Mouse (Mus musculus) adrenal gland, postnatal 10 days (tissue): ENCODE data around the gene Arl16. TPM values are rescaled to one million over a fixed set of nuclear protein-coding genes. Genes with fewer than 3 reads are reported as not detected.

Source experiments
- DNase-seq: peaks from one replicate; pipeline ENCODE4 v3.0.0; 2021; ENCODE audit warnings: mixed read lengths
- total RNA-seq, 2 experiments: library from RNA; stranded (reverse); gene quantifications; 2 replicates each; pipeline ENCODE4 v1.2.3; 2021

Arl16 gene
- total RNA-seq, 2 experiments from 2014 or later = 20.6 to 20.9 TPM

DNA sequence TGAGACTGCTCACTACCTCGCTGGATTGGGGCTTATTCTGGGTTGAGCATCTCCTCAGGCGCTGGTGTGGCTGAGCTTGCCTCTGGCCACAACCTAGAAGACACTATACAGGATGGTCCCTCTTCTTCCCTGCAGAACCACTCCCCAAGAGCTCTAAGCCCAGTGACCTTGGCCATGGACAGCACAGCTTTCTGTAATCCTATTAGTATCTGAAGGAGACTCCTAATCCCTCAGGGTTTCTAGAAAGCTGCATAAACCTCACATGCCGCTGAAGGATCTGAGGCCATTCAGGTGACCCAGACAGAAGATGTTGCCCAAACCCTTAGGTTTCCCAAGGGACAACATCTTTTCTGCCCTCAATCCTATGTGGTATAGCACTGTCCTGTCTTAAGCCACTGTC lies 15.2 kb downstream of the Arl16 start:
- DNase-seq = no peak

DNA sequence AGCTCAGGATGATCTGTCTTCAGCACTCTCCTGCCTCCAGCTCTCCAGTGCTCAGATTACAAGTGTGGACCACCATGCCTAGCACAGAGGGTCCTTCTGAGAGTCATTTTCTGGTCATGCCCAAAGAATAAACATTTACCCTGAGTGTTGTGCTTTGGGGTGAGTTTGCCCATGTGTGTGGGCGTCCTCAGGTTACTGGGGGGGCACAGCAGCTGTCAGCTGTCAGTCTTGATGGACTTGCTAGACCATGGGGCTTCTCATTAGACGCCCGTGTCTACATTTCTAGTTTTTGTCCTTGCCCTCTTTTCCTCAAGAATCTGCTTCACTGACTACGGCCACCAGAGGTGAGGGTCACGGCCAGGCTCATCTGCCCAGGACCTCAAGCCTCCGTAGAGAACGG lies 20.2 kb downstream of the Arl16 start:
- DNase-seq = no peak

DNA sequence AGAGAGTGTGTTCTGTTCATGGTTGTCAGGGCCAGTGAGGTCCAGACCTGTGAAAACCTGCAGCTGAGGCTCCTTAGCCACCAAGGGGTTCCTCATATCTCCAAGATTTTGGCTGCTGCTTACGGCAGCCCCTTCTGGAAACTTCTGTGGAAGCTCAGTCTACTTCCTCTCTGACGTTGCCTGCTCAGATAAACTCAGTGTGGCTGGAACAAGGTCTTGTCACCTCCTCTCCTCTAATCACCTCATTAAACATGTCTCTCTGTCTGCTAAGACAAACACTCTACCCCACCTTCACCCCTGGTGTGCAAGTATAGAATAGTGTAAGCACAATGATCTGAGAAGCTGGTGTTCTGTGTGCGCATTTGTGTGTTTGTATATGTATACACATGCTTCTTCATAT lies 21.9 kb downstream of the Arl16 start:
- no peak for DNase-seq

DNA sequence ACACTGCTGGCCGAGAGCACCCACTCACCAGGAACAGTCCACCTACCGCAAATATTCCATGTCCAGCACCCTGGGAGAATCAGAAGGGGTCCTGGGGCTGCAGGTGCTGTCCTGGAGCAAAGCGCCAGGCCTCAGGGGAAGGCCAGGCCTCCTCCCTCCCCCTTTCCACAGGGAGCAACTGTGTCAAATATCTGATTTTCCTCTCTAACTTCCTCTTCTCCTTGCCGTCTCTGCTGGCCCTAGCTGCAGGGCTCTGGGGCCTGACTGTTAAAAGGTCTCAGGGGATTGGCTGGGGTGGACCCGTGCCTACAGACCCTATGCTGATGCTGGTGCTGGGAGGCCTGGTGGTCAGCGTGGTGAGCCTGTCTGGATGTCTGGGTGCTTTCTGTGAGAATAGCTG lies 23.3 kb downstream of the Arl16 start:
- DNase-seq = no peak

DNA sequence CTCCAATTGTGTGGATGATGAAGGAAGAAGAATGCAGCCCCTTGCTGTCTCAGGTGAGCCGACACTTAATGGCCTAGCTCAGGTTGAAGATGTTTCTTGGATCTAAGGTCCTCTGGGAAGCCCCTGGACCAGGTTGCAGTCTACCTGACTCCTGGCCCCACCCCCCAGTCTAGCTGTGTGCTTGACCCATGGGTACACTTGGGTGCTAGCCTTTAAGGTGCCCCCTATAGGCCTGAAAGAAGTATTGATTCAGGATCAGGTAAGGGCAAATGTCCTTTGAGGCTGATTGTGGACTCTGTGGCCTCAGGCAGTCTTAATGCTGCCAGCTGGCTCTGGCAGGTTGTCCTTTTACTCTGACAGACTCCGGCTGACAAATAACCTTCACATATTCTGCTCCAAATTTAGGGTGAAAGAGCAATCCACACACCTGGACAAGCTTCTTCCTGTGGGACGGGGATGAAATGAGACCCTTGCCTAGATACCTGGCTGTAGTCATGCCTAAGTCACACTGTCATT lies 24.6 kb downstream of the Arl16 start:
- DNase-seq = no peak

DNA sequence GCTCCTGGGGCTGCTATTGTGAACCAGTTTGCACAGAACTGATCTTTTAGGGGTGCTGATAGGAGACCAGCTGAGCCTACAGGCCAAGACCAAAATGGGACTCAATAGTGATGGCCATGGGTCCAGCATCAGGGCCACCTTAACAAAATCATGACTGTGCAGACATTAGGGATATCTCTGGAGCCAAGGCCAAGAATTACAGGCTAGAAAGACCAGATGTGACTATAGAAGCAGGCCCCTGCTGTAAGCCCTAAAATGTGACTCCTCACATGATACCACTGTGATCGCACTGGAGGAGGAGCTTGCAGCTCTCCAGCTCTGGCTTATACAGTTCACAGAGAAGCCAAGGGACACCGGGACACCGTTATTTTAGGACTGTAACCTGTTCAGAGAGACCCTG lies 25.1 kb downstream of the Arl16 start, which contains the start of gene Tspan10:
Tspan10 (plus strand) TSS at position 301 of the 400 bp plus-strand sequence.
- DNase-seq = no peak

DNA sequence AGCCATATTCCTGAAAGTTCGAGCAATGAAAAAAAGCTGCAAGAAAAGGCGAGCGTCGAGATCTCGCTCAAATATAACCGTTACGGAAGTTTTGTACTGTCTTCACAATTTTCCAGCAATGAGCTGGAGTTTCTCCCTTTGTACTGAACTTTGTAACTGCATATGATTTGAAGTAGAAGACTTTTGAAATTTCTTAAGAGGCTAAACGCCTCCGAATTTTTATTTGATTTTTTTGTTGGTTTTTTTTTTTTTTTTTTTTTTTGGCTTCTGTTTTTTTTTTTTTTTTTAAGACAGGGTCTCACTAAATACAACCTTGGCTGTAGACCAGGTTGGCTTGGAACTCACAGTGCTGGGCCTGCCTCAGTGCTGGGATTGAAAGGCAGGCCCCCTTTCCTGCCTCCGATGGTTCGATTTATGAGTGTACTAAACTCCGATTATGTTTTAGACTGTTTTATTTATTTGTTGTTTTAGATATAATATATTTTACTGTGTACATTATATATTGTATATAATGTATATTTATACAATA lies 29.5 kb downstream of the Arl16 start:
- DNase-seq = no peak

DNA sequence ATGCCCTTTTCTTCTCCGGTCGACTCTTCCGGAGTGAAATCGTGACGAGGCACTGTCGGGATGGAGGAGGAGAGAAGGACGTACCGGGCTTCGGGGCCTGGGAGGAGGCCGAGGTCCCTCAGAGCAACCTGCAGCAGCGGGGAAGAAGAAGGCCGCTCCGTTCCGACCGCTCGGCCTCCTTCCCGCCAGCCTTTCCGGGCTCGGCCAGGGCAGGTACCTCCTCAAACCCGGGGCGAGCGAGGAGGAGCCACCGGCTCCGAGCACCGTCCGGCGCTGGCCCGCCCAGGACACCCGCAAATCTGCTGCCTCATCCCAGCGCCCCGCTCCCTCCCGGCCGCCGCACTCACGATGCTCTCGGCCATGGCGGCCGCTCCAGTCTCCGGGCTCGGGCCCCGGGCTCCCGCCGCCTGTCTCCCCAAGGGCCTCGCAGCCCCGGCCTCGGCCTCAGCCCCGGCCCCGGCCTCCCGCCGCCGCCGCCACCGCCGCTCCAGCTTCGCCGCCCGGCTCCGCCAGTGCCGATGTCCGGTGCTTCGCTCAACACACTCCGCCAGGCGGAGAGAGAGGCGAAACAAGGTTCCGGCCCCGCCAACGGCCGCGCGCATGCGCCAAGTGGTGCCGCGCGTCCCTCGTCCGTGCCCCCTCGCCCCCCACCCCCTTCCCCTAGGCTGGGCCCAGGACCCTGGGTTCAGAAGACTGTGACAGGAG lies 30.1 kb downstream of the Arl16 start, which contains the start of gene Nploc4:
Nploc4 (minus strand) TSS at position 557 of the 705 bp plus-strand sequence.
- peak; percentile 94 for DNase-seq

DNA sequence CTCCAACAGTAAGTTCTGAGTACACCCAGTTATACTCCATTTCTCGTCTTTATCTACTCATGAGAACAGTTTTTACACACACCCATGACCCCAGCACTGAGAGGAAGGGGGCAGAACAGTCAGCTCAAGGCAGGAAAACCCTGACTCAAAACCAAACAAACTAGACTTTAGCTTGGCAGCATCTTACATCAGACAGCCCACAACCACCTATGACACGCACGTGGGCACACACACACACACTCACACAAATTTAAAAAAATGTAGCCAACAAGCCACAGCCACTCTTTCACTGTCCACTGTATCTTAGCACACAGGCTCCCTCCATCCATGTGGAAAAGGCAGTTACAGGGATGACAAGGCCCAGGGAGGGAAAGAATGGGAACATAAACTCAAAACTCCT lies 40.7 kb downstream of the Arl16 start:
- DNase-seq = no peak

DNA sequence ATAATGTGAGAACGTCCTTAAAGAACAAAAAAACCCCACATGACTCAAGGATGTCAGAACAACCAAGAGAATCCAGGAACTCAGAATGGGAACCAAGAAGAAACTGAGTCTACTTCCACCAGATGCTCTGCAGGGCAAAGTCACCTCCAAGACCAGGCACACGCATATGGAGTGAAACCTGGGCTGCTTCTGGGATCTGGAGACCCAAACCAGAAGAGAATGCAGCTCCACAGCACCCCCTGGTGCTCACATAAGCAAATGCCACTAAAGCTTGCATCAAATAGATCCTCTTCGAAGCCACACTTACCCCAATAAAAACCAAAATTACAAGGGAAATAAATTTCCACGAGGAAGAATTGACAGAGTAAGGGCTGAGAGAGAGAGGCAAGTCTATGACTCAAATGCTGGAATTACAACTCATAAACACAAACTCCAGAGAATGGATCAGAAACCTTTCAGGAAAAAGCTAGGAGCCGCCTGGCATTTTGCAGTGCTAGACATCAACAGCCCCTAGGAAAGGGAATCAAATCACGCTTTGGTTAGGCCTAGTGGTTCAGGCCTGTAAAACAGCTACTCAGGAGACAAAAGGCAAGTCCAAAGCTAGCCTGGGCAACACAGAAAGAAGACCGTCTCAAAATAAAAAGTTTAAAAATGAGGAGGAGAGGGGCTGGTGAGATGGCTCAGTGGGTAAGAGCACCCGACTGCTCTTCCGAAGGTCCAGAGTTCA lies 43.7 kb downstream of the Arl16 start:
- DNase-seq = peak; percentile 81

DNA sequence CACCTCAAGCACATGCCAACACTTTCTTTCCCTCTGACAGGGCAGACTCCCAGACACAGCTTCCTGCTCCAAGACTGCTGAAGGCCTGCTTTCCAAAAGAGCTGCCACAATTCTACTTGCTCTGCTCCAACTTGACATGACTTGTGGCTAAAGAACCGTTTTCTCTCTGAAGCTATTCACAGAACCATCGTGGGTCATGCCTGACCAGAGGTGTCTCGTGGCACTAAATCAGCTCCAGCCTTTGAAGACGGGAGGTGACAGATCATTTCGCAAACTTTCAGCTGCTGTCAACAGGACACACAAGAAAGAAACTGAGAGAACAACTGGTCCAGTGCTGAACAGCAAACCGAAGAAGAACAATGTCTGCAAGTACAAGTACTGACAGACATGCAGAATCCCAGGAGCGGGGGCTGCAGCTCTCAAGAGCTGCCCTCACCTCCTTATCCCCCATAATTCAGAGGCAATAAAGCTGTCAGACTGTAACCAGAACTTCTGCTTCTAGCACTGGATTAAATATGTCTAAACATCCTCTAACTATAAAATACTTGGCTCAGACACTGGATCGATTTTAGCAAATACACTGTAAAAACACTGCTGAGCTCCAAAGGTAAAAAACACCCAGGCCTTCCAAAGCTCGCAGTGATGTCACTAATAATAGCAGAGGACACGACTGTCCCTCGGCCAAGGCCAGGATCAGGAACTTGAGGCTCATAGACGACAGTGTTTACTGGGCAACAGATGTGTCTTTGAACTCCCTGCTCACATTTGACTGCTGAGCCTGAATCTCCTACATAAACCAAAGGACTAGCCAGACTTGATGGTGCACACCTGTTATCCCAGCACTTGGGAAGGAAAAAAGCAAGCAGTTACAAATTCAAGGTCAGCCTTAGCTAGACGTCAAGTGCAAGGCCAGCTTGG lies 44.5 kb downstream of the Arl16 start:
- DNase-seq = peak; percentile 23

DNA sequence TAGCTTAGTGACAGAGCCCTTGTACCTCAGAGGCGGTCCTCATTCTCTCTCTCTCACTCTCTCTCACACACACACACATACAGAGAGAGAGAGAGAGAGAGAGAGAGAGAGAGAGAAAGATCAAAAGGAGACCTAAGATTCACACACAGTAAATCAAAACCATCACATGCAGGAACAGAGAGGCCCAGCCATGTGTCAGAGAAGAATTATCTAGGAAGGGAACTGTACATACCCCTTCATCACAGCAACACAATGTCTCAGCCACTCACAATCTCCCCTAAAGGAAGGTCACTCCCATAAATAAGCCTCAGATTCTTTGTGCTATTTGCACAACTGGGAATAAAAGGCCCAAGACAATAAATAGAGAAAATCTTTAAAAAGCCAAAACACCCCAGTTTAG lies 48.8 kb downstream of the Arl16 start:
- no peak for DNase-seq

DNA sequence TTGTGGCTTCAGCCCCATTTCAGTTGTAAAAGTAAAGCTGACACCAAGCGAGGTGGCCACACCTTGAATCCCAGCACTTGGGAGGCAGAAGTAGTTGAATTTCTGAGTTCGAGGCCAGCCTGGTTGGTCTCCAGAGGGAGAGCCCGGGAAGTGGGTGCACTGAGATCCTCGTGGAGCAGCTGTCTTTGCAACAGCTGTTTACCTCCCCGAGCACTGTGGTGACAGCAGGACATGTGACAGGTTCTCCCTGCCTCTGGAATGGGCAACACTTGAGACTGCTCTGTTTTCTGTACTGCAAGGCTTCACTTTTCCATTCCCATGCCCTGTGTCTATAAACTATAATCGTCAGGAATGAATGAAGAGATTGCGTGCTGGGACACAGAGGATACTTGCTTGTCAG lies 49.6 kb downstream of the Arl16 start:
- DNase-seq = no peak

Other genes starting within 250 kb of the Arl16 start
- 10 to 100 TPM; 13.8 to 20.5 TPM for gene Bahcc1, start 234.7 kb downstream of the Arl16 start, total RNA-seq
- gene Actg1, start 119.1 kb downstream of the Arl16 start, total RNA-seq = 100 to 1,000 TPM; 954 to 956 TPM
- under 1 TPM; 0.15 to 0.45 TPM for gene Fscn2, start 106.1 kb downstream of the Arl16 start, total RNA-seq
- gene Faap100, start 88.8 kb downstream of the Arl16 start, total RNA-seq = 10 to 100 TPM; 19.5 to 26.4 TPM
- 10 to 100 TPM; 59.7 to 67.0 TPM for gene Nploc4, start 29.9 kb downstream of the Arl16 start, total RNA-seq
- gene Tspan10, start 25.0 kb downstream of the Arl16 start, total RNA-seq = 1 to 10 TPM in 1 of 2 experiments, under 1 TPM in 1; 0.30 to 2.6 TPM
- gene Pde6g, start 14.1 kb downstream of the Arl16 start, total RNA-seq = under 1 TPM in 1 of 2 experiments, not detected in 1; 0.94 TPM
- 10 to 100 TPM; 59.0 to 82.0 TPM for gene Oxld1, start 9.5 kb downstream of the Arl16 start, total RNA-seq
- 10 to 100 TPM; 16.1 to 18.8 TPM for gene Ccdc137, start 9.5 kb downstream of the Arl16 start, total RNA-seq
- 100 to 1,000 TPM; 179 to 189 TPM for gene Mrpl12, start 17.0 kb upstream of the Arl16 start, total RNA-seq
- gene Slc25a10, start 24.2 kb upstream of the Arl16 start, total RNA-seq = 10 to 100 TPM; 58.5 to 60.9 TPM
- 10 to 100 TPM in 1 of 2 experiments, 1 to 10 TPM in 1; 9.6 to 15.7 TPM for gene Gcgr, start 63.1 kb upstream of the Arl16 start, total RNA-seq
- gene Mcrip1, start 82.1 kb upstream of the Arl16 start, total RNA-seq = 10 to 100 TPM; 60.0 to 62.2 TPM
- 10 to 100 TPM in 1 of 2 experiments, 1 to 10 TPM in 1; 7.1 to 21.8 TPM for gene Ppp1r27, start 83.5 kb upstream of the Arl16 start, total RNA-seq
- gene P4hb, start 105.6 kb upstream of the Arl16 start, total RNA-seq = 100 to 1,000 TPM; 424 to 571 TPM
- gene Arhgdia, start 114.0 kb upstream of the Arl16 start, total RNA-seq = 100 to 1,000 TPM; 281 to 286 TPM
- gene Alyref, start 130.8 kb upstream of the Arl16 start, total RNA-seq = 100 to 1,000 TPM; 112 to 114 TPM
- 10 to 100 TPM; 73.1 to 86.4 TPM for gene Anapc11, start 130.8 kb upstream of the Arl16 start, total RNA-seq
- gene Npb, start 140.9 kb upstream of the Arl16 start, total RNA-seq = 1 to 10 TPM; 1.0 to 1.3 TPM
- gene Pcyt2, start 150.3 kb upstream of the Arl16 start, total RNA-seq = 100 to 1,000 TPM; 144 to 150 TPM
- 10 to 100 TPM; 33.2 to 40.3 TPM for gene Sirt7, start 157.6 kb upstream of the Arl16 start, total RNA-seq
- 10 to 100 TPM; 41.1 to 46.5 TPM for gene Mafg, start 166.0 kb upstream of the Arl16 start, total RNA-seq
- gene Pycr1, start 176.2 kb upstream of the Arl16 start, total RNA-seq = 1 to 10 TPM; 5.1 to 5.2 TPM
- 1 to 10 TPM; 3.2 to 7.6 TPM for gene Myadml2, start 180.6 kb upstream of the Arl16 start, total RNA-seq
- gene Notum, start 193.6 kb upstream of the Arl16 start, total RNA-seq = 10 to 100 TPM; 12.4 to 13.3 TPM
- 10 to 100 TPM; 67.9 to 81.5 TPM for gene Aspscr1, start 205.4 kb upstream of the Arl16 start, total RNA-seq
- 10 to 100 TPM; 47.6 to 51.3 TPM for gene Cenpx, start 246.1 kb upstream of the Arl16 start, total RNA-seq
- gene Lrrc45, start 246.3 kb upstream of the Arl16 start, total RNA-seq = 10 to 100 TPM; 20.0 to 27.4 TPM